Mouse (Mus musculus): ENCODE data around the gene Acod1. TPM values are rescaled to one million over a fixed set of nuclear protein-coding genes. Genes with fewer than 3 reads are reported as not detected.

Acod1 gene
- polyA plus RNA-seq, 1 experiment from 2014 or later: not detected

DNA sequence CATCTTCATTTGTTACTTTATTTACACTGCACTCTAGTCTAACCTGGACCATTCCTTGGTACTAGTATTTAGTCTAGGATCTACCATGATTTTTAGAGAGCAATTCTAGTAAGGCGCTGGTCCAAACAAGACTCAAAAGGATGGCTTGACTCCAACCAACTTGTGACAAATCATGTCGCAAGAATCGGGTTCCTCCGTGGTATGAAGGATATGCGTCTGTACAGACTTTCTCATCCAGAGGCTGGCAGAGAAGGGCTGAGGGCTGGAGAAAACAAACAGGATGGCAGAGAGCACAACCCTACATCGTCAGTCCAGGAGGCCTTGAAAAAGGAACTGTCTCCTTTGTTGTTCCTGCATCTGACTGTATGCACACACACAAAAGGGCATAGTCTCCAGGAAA is 49.8 kb downstream of the Acod1 start:
- Histone ChIP-seq H3K27me3 (ENCODE audit: control insufficient read depth, insufficient read depth, low read depth, low read length) (no peaks in the 10 kb centered on the region), H3K4me3 (ENCODE audit: low read length) (no peak overlapping the region), H3K9ac (ENCODE audit: low read length) (no peak overlapping the region), H3K36me3 (ENCODE audit: control insufficient read depth, insufficient read depth, low read length) (peaks cover 7% of the 10 kb centered on the region), H3K9me3 (ENCODE audit: control insufficient read depth, low read length) (no peaks in the 10 kb centered on the region), H3K4me1 (replicated peaks; ENCODE audit: control insufficient read depth, insufficient read depth, low read length) (peaks cover 19% of the 10 kb centered on the region), H3K27ac (ENCODE audit: low read length) (no peak overlapping the region), H3K4me2 (ENCODE audit: low read depth, low read length) (peak overlapping the region; percentile 29)
- 50% methylated on average over 6 of the region's 6 CpGs for WGBS
- no peak for ATAC-seq (ENCODE audit: low read depth)

DNA sequence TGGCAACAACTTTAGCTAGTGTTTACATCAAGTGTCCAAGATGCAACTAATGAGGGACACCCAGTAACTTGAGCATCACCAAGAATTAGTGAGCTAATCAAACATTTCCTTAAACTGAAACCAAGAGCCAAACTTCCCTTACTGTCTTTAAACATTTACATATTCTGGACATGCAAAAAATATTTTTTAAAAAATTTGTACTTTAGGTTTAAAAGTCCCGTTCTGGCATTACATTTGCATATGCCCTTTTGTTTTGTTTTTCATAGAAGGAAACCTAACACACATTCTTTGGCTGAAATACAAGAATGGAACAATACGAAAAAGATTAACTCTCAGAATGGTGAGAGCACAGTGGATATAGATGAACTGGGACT is 51.4 kb downstream of the Acod1 start:
- peak overlapping the region; percentile 84 for H3K4me3 ChIP-seq (ENCODE audit: low read length)
- WGBS: under 1% methylated on average over 2 of the region's 2 CpGs
- H3K9me3 ChIP-seq (ENCODE audit: control insufficient read depth, low read length): no peaks in the 10 kb centered on the region
- ATAC-seq (ENCODE audit: low read depth): no peak
- H3K9ac ChIP-seq (ENCODE audit: low read length): peak overlapping the region; percentile 100
- no peaks in the 10 kb centered on the region for H3K27me3 ChIP-seq (ENCODE audit: control insufficient read depth, insufficient read depth, low read depth, low read length)
- peak overlapping the region; percentile 79 for H3K4me2 ChIP-seq (ENCODE audit: low read depth, low read length)
- H3K4me1 ChIP-seq (replicated peaks; ENCODE audit: control insufficient read depth, insufficient read depth, low read length): peaks cover 19% of the 10 kb centered on the region
- H3K36me3 ChIP-seq (ENCODE audit: control insufficient read depth, insufficient read depth, low read length): peaks cover 7% of the 10 kb centered on the region
- peak overlapping the region; percentile 100 for H3K27ac ChIP-seq (ENCODE audit: low read length)

DNA sequence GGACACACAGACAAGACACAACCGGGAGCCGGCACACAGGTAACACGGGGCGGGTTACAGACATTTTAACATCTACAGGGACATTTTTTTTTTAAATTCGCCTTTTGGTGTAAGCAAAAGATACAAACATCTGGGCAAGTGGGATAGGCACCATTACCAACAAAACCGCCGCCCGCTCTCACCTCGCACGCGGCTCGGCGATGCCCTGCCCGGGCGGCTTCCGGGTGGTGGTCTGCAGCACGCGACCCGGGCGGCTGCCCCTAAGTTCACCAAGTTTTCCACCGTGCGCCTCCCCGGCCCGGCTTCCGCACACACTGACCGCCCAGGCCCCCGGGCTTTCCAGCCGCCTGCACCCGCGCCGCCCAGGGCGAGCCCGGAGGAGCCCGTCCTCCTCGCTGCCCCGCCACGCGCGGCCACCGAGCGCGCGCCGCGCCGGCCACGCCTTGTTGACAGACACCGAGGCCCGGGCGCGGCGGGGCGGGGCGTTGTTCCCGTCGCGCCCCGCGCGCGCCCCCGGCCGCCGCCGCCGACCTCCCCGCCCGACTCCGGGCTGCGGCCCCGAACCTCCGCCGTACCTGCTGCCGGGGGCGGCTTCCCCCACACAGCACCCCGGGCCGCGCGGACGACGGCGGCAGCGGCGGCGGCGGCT is 51.9 kb downstream of the Acod1 start:
- peak; percentile 86 for ATAC-seq (ENCODE audit: low read depth)
- Histone ChIP-seq H3K36me3 (ENCODE audit: control insufficient read depth, insufficient read depth, low read length) (peaks cover 7% of the 10 kb centered on the region), H3K4me2 (ENCODE audit: low read depth, low read length) (peak overlapping the region; percentile 79), H3K4me1 (replicated peaks; ENCODE audit: control insufficient read depth, insufficient read depth, low read length) (peaks cover 19% of the 10 kb centered on the region), H3K9ac (ENCODE audit: low read length) (peak overlapping the region; percentile 100), H3K4me3 (ENCODE audit: low read length) (peak overlapping the region; percentile 84), H3K27me3 (ENCODE audit: control insufficient read depth, insufficient read depth, low read depth, low read length) (no peaks in the 10 kb centered on the region), H3K9me3 (ENCODE audit: control insufficient read depth, low read length) (no peaks in the 10 kb centered on the region), H3K27ac (ENCODE audit: low read length) (peak overlapping the region; percentile 100)
- WGBS: 0% methylated on average over 79 of the region's 86 CpGs

DNA sequence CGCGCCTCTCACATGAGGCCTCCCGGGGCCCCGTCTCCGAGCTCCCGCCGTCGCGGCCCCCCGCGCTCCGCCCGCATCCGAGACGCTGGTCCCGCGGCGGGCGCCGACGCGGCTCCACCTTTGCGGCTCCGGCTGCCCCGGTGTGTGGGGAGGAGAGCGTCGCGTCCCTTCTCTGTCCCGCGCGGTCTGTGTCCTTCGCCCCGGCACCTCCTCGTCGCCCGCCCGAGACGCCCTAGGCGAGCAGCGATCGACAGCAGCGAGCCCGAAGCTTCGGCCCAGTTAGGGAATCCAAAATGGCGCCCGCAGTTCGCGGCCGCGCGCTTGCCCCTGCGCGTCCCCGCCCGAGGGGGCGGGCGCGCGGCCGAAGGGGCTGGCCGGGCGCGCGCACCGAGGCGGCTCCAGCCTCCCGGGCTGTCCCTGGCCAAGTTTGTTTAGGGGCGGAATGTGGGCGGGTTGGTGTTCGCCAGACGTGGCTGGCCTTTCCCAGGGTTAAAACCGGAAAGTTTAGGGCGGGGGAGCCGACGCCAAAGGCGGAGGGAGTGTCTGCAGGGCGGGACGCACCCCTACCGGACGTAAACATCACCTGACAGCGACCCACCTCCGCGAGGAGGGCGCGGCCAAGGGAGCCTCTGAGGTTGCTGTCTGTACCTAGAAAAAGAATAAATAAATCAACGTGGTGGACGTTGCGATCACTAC is 52.6 kb downstream of the Acod1 start, which contains the start of gene Fbxl3:
TSS of gene Fbxl3 (minus strand) at position 329 of the 696 bp plus-strand sequence.
- ATAC-seq (ENCODE audit: low read depth): peak; percentile 95
- Histone ChIP-seq H3K4me3 (ENCODE audit: low read length) (peak within 1 kb of the TSS; percentile 84), H3K36me3 (ENCODE audit: control insufficient read depth, insufficient read depth, low read length) (peaks cover 7% of the 10 kb centered on the region), H3K27ac (ENCODE audit: low read length) (peak within 1 kb of the TSS; percentile 100), H3K27me3 (ENCODE audit: control insufficient read depth, insufficient read depth, low read depth, low read length) (no peaks in the 10 kb centered on the region), H3K4me2 (ENCODE audit: low read depth, low read length) (peak within 1 kb of the TSS; percentile 79), H3K9ac (ENCODE audit: low read length) (peak within 1 kb of the TSS; percentile 100), H3K9me3 (ENCODE audit: control insufficient read depth, low read length) (no peaks in the 10 kb centered on the region), H3K4me1 (replicated peaks; ENCODE audit: control insufficient read depth, insufficient read depth, low read length) (peaks cover 19% of the 10 kb centered on the region)
- under 1% methylated on average over 62 of the region's 88 CpGs for WGBS

DNA sequence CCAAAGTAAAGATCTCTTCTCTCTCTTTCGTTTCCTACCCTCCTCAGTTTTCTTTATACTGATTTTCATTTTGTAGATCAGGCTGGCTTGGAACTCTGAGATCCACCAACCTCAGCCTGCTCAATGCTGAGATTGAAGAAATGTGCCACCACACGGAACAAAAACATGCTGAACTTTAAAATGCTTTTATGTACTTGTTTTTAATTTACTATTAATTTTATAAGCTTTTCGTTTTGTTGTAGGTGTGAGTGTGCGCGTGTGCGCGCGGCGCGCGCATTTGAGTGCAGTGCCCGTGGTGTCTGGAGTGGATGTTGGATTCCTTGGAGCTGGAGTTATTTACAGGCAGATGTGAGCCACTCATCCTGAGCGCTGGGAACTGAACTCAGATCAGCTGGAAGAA is 53.5 kb downstream of the Acod1 start:
- no peak for ATAC-seq (ENCODE audit: low read depth)
- Histone ChIP-seq H3K27ac (ENCODE audit: low read length) (0 out of 2 replicates have a peak overlapping the region, but pooled peaks have one; percentile 3), H3K9ac (ENCODE audit: low read length) (no peak overlapping the region), H3K36me3 (ENCODE audit: control insufficient read depth, insufficient read depth, low read length) (peaks cover 3% of the 10 kb centered on the region), H3K4me3 (ENCODE audit: low read length) (peak overlapping the region; percentile 84; the same call in 1 of the 2 replicates), H3K4me1 (replicated peaks; ENCODE audit: control insufficient read depth, insufficient read depth, low read length) (peaks cover 19% of the 10 kb centered on the region), H3K9me3 (ENCODE audit: control insufficient read depth, low read length) (no peaks in the 10 kb centered on the region), H3K27me3 (ENCODE audit: control insufficient read depth, insufficient read depth, low read depth, low read length) (no peaks in the 10 kb centered on the region), H3K4me2 (ENCODE audit: low read depth, low read length) (peak overlapping the region; percentile 60)
- 56% methylated on average over 13 of the region's 13 CpGs for WGBS

DNA sequence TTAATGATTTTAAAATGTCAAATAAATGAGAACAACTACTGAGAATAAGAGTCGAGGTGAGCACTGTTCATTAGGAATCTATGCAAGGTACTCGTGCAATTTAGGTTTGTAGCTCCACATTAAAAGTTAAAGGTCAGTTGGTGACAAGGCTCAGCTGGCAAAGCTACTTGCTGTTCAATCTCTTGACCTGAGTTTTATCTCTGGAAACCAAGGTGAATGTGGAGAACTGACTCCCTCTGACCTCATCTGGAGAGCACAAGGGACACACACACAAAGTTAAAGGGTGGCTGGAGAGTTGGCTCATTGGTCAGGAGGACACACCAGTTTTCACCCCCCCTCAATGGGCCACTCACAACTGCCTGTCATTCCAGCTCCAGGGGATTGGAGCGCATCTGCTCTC is 54.4 kb downstream of the Acod1 start:
- ATAC-seq (ENCODE audit: low read depth): no peak
- WGBS: 53% methylated on average over 3 of the region's 3 CpGs
- Histone ChIP-seq H3K4me1 (replicated peaks; ENCODE audit: control insufficient read depth, insufficient read depth, low read length) (peaks cover 16% of the 10 kb centered on the region), H3K4me2 (ENCODE audit: low read depth, low read length) (no peak overlapping the region), H3K27ac (ENCODE audit: low read length) (no peak overlapping the region), H3K36me3 (ENCODE audit: control insufficient read depth, insufficient read depth, low read length) (no peaks in the 10 kb centered on the region), H3K27me3 (ENCODE audit: control insufficient read depth, insufficient read depth, low read depth, low read length) (no peaks in the 10 kb centered on the region), H3K9ac (ENCODE audit: low read length) (no peak overlapping the region), H3K4me3 (ENCODE audit: low read length) (no peak overlapping the region), H3K9me3 (ENCODE audit: control insufficient read depth, low read length) (no peaks in the 10 kb centered on the region)

DNA sequence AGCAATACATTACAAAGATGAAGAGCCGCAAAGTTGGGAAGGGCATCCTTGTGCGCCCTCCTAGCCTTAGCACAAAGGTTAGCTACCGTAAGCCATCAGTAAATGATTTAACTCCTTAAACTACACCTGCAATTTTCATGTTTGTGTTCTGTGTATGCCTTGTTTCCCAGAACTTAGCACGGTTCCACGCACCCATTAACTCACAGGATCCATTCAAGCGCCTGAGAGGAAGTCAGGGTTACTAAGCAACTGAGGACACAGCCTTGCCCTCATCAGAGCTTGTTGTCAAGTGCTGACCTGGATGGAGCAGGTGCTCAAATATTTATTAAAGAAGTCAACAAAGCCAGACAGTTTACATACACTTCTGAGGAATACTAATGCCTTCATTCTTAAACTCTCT is 55.5 kb downstream of the Acod1 start:
- ATAC-seq (ENCODE audit: low read depth): no peak
- Histone ChIP-seq H3K4me2 (ENCODE audit: low read depth, low read length) (no peak overlapping the region), H3K4me1 (replicated peaks; ENCODE audit: control insufficient read depth, insufficient read depth, low read length) (peaks cover 8% of the 10 kb centered on the region), H3K4me3 (ENCODE audit: low read length) (no peak overlapping the region), H3K9ac (ENCODE audit: low read length) (no peak overlapping the region), H3K27ac (ENCODE audit: low read length) (no peak overlapping the region), H3K36me3 (ENCODE audit: control insufficient read depth, insufficient read depth, low read length) (no peaks in the 10 kb centered on the region), H3K9me3 (ENCODE audit: control insufficient read depth, low read length) (no peaks in the 10 kb centered on the region), H3K27me3 (ENCODE audit: control insufficient read depth, insufficient read depth, low read depth, low read length) (no peaks in the 10 kb centered on the region)
- WGBS: 53% methylated on average over 6 of the region's 6 CpGs

DNA sequence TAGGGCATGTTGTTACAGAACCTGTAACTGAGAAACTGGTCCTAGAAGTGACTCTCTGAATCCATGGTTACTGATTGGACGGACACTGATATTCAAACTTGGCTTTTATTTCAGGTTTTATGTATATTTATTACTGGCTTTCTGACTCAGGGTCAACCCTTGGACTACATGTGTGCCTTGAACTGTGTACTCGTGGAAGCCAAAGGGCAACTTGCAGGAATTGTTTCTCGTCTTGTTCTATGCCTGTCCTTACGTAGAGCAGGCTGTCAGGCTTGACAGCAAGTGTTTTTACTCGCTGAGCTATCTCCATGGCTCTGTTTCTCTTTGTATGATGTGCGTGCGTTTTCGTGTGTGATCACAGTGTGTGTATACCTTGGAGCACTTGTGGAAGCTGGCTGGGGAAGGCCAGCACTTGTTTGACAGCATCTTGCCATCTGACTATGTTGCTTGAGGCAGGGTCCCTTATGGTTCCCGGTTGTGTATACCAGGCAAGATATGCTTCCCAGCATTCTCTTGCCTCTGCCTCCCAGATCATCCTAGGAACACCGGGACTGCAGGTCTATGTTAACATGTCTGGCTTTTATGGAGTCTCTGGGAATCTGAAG is 56.1 kb downstream of the Acod1 start:
- Histone ChIP-seq H3K27ac (ENCODE audit: low read length) (no peak overlapping the region), H3K9ac (ENCODE audit: low read length) (no peak overlapping the region), H3K4me3 (ENCODE audit: low read length) (no peak overlapping the region), H3K4me2 (ENCODE audit: low read depth, low read length) (no peak overlapping the region), H3K9me3 (ENCODE audit: control insufficient read depth, low read length) (no peaks in the 10 kb centered on the region), H3K36me3 (ENCODE audit: control insufficient read depth, insufficient read depth, low read length) (no peaks in the 10 kb centered on the region), H3K27me3 (ENCODE audit: control insufficient read depth, insufficient read depth, low read depth, low read length) (no peaks in the 10 kb centered on the region), H3K4me1 (replicated peaks; ENCODE audit: control insufficient read depth, insufficient read depth, low read length) (peaks cover 6% of the 10 kb centered on the region)
- ATAC-seq (ENCODE audit: low read depth): no peak
- 48% methylated on average over 10 of the region's 10 CpGs for WGBS
